Mouse (Mus musculus) liver, postnatal 0 days (tissue): ENCODE data around the gene Khk.

Experiments
- CTCF ChIP-seq: sonication (generic); IDR thresholded peaks from 2 replicates; pipeline ENCODE4 v1.5.1; 2016; ENCODE audit warnings: antibody characterized with exemption, low read depth
- EP300 ChIP-seq: IDR thresholded peaks from 2 replicates; pipeline ENCODE4 v1.6.1; 2016; ENCODE audit warnings: antibody characterized with exemption, low read depth, mild to moderate bottlenecking

GRCm38 (mm10) chr5:30920621-30921020 is 610 bp upstream of the Khk start:
- TF ChIP-seq CTCF (no peak), EP300 (no peak)
